ENCODE assay signal across 5 mouse cellular contexts in the genomic region with DNA sequence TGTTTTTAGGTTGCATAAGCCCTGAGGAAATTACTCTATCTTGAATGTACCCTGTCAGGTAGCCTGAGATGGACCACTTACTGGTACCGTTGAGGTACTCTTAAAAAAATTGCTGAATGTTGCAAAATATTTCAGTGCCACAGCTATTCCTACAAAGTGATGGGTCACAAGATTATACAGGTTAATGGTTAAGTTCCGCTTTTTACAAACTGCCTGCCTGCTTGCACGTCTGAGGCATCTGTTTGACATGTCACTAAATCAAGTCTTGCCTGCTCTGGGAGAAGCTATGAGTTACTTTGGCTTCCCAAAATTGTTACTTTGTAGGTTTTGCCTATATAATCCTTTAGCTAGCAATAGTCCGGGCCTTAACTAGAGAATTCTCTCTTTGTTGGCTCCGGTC. TPM values are rescaled to one million over a fixed set of nuclear protein-coding genes. Genes with fewer than 3 reads are reported as not detected.
DNase-seq lines count a peak whose midpoint lies in the region; ATAC-seq and TF ChIP-seq lines count a peak whose summit lies in the region.
"Not testable (repeated sequence)": the region's sequence is repeated elsewhere in the genome, so short reads cannot be mapped to it uniquely, and the experiment has no call there.
"Had no signal": no experiment of that assay in that cellular context is flagged by ENCODE, and none has a peak within 500 bp of the region (broad histone marks: within the 10 kb centered on the region; RNA-seq: fewer than 3 reads in every experiment).

No protein-coding gene starts in this region.

- TF ChIP-seq CTCF in MEL (IDR thresholded peaks at IDR 0.05 in 2 of 3, conservative IDR thresholded peaks at IDR 0.05 in 1 of 3; ENCODE audit: control insufficient read depth in 1 of 3, insufficient read depth in 1 of 3, low read depth in 2 of 3, low read length in 3 of 3, poor library complexity in 1 of 3, severe bottlenecking in 1 of 3), result not testable (repeated sequence)

- not testable (repeated sequence) for H3K9ac ChIP-seq in MEL (ENCODE audit: control insufficient read depth, low read depth, low read length, poor library complexity, severe bottlenecking)

- not testable (repeated sequence) for H3K79me2 ChIP-seq in MEL (ENCODE audit: control insufficient read depth, insufficient read depth, low read length, poor library complexity)

- ATAC-seq in common myeloid progenitor, adult 5-6 weeks (replicated peaks; ENCODE audit: low read depth, poor library complexity, severe bottlenecking), result peak; percentile 63; the same call in 1 of the 2 replicates

- not testable (repeated sequence) for TF ChIP-seq POLR2A in MEL (IDR thresholded peaks at IDR 0.05; ENCODE audit: control insufficient read depth in 1 of 2, insufficient read depth in 1 of 2, low read depth in 1 of 2, low read length in 2 of 2, poor library complexity in 1 of 2)

- not testable (repeated sequence) for TF ChIP-seq EP300 in MEL (IDR thresholded peaks at IDR 0.05; ENCODE audit: low read depth in 1 of 2, low read length in 2 of 2)

- not testable (repeated sequence) for H3K9me3 ChIP-seq in MEL (replicated peaks; ENCODE audit: insufficient read depth, low read length)

- not testable (repeated sequence) for H3K27me3 ChIP-seq in MEL (ENCODE audit: control insufficient read depth in 1 of 2, insufficient read depth in 2 of 2, low read length in 2 of 2)

- DNase-seq in MEL (ENCODE audit: low read depth, low spot score), result peak; percentile 57
- peak; percentile 26 for DNase-seq in MEL-GATA-1-ER (ENCODE audit: extremely low read depth, low read depth)

- TF ChIP-seq RAD21 in MEL (IDR thresholded peaks at IDR 0.05; ENCODE audit: low read depth, low read length), result not testable (repeated sequence)

- not testable (repeated sequence) for H3K36me3 ChIP-seq in MEL (ENCODE audit: control insufficient read depth in 1 of 2, insufficient read depth in 2 of 2, low read length in 2 of 2)

- not testable (repeated sequence) for H3K4me3 ChIP-seq in MEL (ENCODE audit: control insufficient read depth in 1 of 2, insufficient read depth in 1 of 2, low read depth in 2 of 2, low read length in 2 of 2)

- not testable (repeated sequence) for H3K4me1 ChIP-seq in MEL (ENCODE audit: control insufficient read depth in 1 of 2, insufficient read depth in 2 of 2, low read length in 2 of 2)

- not testable (repeated sequence) for H3K27ac ChIP-seq in MEL (ENCODE audit: control insufficient read depth, low read depth, low read length)

RNA-seq across cellular contexts. Expression of a gene that starts 9.9 kb away (rescaled TPM):
- total RNA-seq in MEL (2012; rRNA removed), result 120 and 122 TPM in 2 replicates
- polyA plus RNA-seq in MEL (2012; ENCODE audit: insufficient read depth in 1 of 2, insufficient read length in 2 of 2, low read depth in 1 of 2, low replicate concordance in 2 of 2, missing spikeins in 1 of 2), result 10 to 100 TPM in 1 of 2 experiments, not detected in 1; 50.6 TPM
- 96.1 and 155 TPM in 2 replicates for total RNA-seq in common myeloid progenitor, adult 5-6 weeks (2017)
- polyA plus RNA-seq: adrenal gland, adult 2 months had no signal

RNA-seq across cellular contexts. Expression of a gene that starts 38.2 kb away (rescaled TPM):
- 0.04 TPM in 1 of 2 replicates, not detected in the other for total RNA-seq in MEL (2012; rRNA removed)
- polyA plus RNA-seq in MEL (2012; ENCODE audit: insufficient read depth in 1 of 2, insufficient read length in 2 of 2, low read depth in 1 of 2, low replicate concordance in 2 of 2, missing spikeins in 1 of 2), result under 1 TPM in 1 of 2 experiments, not detected in 1; 0.03 TPM
- total RNA-seq in common myeloid progenitor, adult 5-6 weeks (2017), result 2.0 and 4.1 TPM in 2 replicates
- polyA plus RNA-seq: G1E had no signal

RNA-seq across cellular contexts. Expression of a gene that starts 47.5 kb away (rescaled TPM):
- total RNA-seq in MEL (2012; rRNA removed), result 12.3 and 12.5 TPM in 2 replicates
- polyA plus RNA-seq in MEL (2012; ENCODE audit: insufficient read depth in 1 of 2, insufficient read length in 2 of 2, low read depth in 1 of 2, low replicate concordance in 2 of 2, missing spikeins in 1 of 2), result 10 to 100 TPM; 14.1 to 27.3 TPM
- total RNA-seq in common myeloid progenitor, adult 5-6 weeks (2017), result 24.3 and 28.8 TPM in 2 replicates
- polyA plus RNA-seq: adrenal gland, adult 2 months had no signal
